Mouse (Mus musculus) liver, embryonic 11.5 days (tissue): ENCODE results near the gene Fkbp8. TPM values are rescaled to one million over a fixed set of nuclear protein-coding genes. Genes with fewer than 3 reads are reported as not detected.

Experiments used
- ATAC-seq: fragments of 200-750 bp; cut with Nextera tagmentation; replicated peaks from 2 replicates; pipeline ENCODE4 v1.8.0; 2017; ENCODE audit warnings: moderate number of reproducible peaks, mild to moderate bottlenecking, moderate TSS enrichment, moderate library complexity; ENCODE audit not compliant: low FRiP score
- DNase-seq: peaks from one replicate; pipeline ENCODE4 v3.0.0-alpha.2; 2017; ENCODE audit warnings: low spot score
- H3K27ac ChIP-seq: fragments of 300-500 bp; sonication (generic); 2 replicates; pipeline ENCODE4 v1.5.1; 2014; ENCODE audit warnings: mild to moderate bottlenecking, low read depth, low read length, control low read depth
- H3K27me3 ChIP-seq: fragments of 300-500 bp; sonication (generic); replicated peaks from 2 replicates; pipeline ENCODE4 v1.6.1; 2014; ENCODE audit warnings: low read length, mixed read lengths; ENCODE audit not compliant: control insufficient read depth, insufficient read depth
- H3K36me3 ChIP-seq: fragments of 300-500 bp; sonication (generic); 2 replicates; pipeline ENCODE4 v1.6.1; 2014; ENCODE audit warnings: mild to moderate bottlenecking, low read length, moderate library complexity, mixed read lengths; ENCODE audit not compliant: control insufficient read depth, insufficient read depth
- H3K4me1 ChIP-seq: fragments of 300-500 bp; sonication (generic); replicated peaks from 2 replicates; pipeline ENCODE4 v1.6.1; 2014; ENCODE audit warnings: low read length, mixed read lengths; ENCODE audit not compliant: control insufficient read depth, insufficient read depth
- H3K4me2 ChIP-seq: fragments of 300-500 bp; sonication (generic); 2 replicates; pipeline ENCODE4 v1.6.1; 2014; ENCODE audit warnings: mild to moderate bottlenecking, control low read depth, moderate library complexity
- H3K4me3 ChIP-seq: fragments of 300-500 bp; sonication (generic); 2 replicates; pipeline ENCODE4 v1.5.1; 2014; ENCODE audit warnings: low read depth, low read length, control low read depth
- H3K9ac ChIP-seq: fragments of 300-500 bp; sonication (generic); 2 replicates; pipeline ENCODE4 v1.6.1; 2014; ENCODE audit warnings: low read depth, low read length, control low read depth
- H3K9me3 ChIP-seq: fragments of 300-500 bp; sonication (generic); 2 replicates; pipeline ENCODE4 v1.6.1; 2016; ENCODE audit warnings: low read length, inconsistent platforms, mixed read lengths; ENCODE audit not compliant: control insufficient read depth
- WGBS: fragments of 180-500 bp; shearing (Covaris S2); extraction: QIAGEN DNeasy Blood & Tissue Kit; methylation state at CpG from one replicate; pipeline ENCODE4 v1.1.7; 2014; 5-methylcytosine and 5-hydroxymethylcytosine counted together
- polyA plus RNA-seq: library from polyadenylated mRNA; unstranded; fragments of >200 nt; fragmentation: Nextera tagmentation; extraction: Ambion mirVana; gene quantifications from 2 replicates; pipeline ENCODE4 v1.2.1, GENCODE M21; 2014

The Fkbp8 gene
- polyA plus RNA-seq, 1 experiment from 2014 or later: 285 TPM

DNA sequence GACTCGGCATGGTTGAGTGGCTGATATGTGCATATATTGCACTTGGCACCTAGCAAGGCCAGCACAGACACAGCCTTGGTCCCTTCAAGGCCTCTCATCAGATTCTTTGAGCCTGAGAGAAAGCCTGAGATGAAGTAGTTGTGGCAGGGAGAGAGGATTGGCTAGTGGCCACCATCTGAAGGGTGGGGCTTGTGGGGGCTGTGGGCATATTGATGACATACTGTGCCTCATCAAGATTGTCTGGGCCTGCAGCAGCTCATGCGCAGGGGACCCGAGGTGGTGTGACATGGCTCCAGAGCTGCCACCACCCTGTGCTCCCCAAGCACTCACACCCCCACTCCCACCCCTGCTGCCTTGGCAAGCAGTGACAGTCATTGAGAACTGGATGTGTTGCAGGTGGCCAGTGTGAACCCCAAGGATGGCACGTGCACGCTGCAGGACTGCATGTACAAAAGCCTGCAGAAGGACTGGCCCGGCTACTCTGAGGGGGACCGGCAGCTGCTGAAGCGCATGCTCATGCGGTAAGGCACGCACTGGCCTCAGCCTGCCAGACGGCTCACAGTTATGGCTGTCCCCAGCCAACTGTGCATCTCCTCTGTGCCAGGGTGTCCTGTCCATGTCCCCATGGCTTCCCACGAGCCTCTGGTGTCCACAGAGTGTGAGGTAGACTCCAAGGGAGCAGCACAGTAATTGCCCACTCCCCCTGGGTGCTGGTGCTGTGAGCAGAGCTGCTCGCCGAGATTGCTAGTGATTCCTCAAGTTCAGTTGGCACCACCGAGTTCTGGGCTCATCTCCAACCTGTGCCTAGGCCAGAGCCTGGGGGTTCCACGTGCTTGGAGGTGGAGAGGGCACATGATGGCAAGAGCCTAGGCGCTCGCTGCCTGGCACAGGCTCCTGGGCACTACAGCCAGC is 56.2 kb downstream of the Fkbp8 start:
- 87% methylated on average over 18 of the region's 18 CpGs for WGBS
- Histone ChIP-seq H3K36me3 (peaks cover 25% of the 10 kb centered on the region), H3K9ac (no peak overlapping the region), H3K4me2 (no peak overlapping the region), H3K4me3 (no peak overlapping the region), H3K4me1 (no peaks in the 10 kb centered on the region), H3K27ac (no peak overlapping the region), H3K9me3 (no peaks in the 10 kb centered on the region), H3K27me3 (no peaks in the 10 kb centered on the region)
- ATAC-seq (no peak), DNase-seq (no peak)

GRCm38 (mm10) chr8:70584606-70585257 is 57.2 kb downstream of the Fkbp8 start:
- no peaks in the 10 kb centered on the region for H3K9me3 ChIP-seq
- H3K4me3 ChIP-seq: no peak overlapping the region
- H3K9ac ChIP-seq: no peak overlapping the region
- no peak overlapping the region for H3K27ac ChIP-seq
- 90% methylated on average over 9 of the region's 9 CpGs for WGBS
- H3K4me2 ChIP-seq: no peak overlapping the region
- ATAC-seq (no peak), DNase-seq (no peak)
- H3K27me3 ChIP-seq: no peaks in the 10 kb centered on the region
- H3K4me1 ChIP-seq: no peaks in the 10 kb centered on the region
- H3K36me3 ChIP-seq: peaks cover 29% of the 10 kb centered on the region

Other genes starting within 250 kb of the Fkbp8 start
- 33.9 and 37.9 TPM in 2 replicates for gene Homer3, start 244.9 kb upstream of the Fkbp8 start, polyA plus RNA-seq
- 56.5 and 59.1 TPM in 2 replicates for gene Ddx49, start 225.2 kb upstream of the Fkbp8 start, polyA plus RNA-seq
- gene Cope, start 225.2 kb upstream of the Fkbp8 start, polyA plus RNA-seq: 281 and 298 TPM in 2 replicates
- gene Cers1, start 211.9 kb upstream of the Fkbp8 start, polyA plus RNA-seq: 1.1 and 1.2 TPM in 2 replicates
- gene Gdf1, start 197.9 kb upstream of the Fkbp8 start, polyA plus RNA-seq: 1.6 and 2.6 TPM in 2 replicates
- gene Upf1, start 174.4 kb upstream of the Fkbp8 start, polyA plus RNA-seq: 21.1 and 23.7 TPM in 2 replicates
- 0.43 and 0.48 TPM in 2 replicates for gene Comp, start 154.2 kb upstream of the Fkbp8 start, polyA plus RNA-seq
- gene Crtc1, start 88.1 kb upstream of the Fkbp8 start, polyA plus RNA-seq: 11.3 and 13.1 TPM in 2 replicates
- 13.0 and 16.8 TPM in 2 replicates for gene Klhl26, start 50.8 kb upstream of the Fkbp8 start, polyA plus RNA-seq
- 0.87 and 1.1 TPM in 2 replicates for gene Tmem59l, start 40.4 kb upstream of the Fkbp8 start, polyA plus RNA-seq
- gene Crlf1, start 34.6 kb upstream of the Fkbp8 start, polyA plus RNA-seq: 3.8 and 5.4 TPM in 2 replicates
- 113 and 120 TPM in 2 replicates for gene Rex1bd, start 21.0 kb upstream of the Fkbp8 start, polyA plus RNA-seq
- 1,024 and 1,077 TPM in 2 replicates for gene Uba52, start 16.9 kb upstream of the Fkbp8 start, polyA plus RNA-seq
- 68.8 and 75.2 TPM in 2 replicates for gene Kxd1, start 232 bp downstream of the Fkbp8 start, polyA plus RNA-seq
- gene Ell, start 11.7 kb downstream of the Fkbp8 start, polyA plus RNA-seq: 20.3 and 20.7 TPM in 2 replicates
- gene Isyna1, start 66.6 kb downstream of the Fkbp8 start, polyA plus RNA-seq: 177 and 188 TPM in 2 replicates
- 144 and 173 TPM in 2 replicates for gene Ssbp4, start 81.1 kb downstream of the Fkbp8 start, polyA plus RNA-seq
- 4.5 and 5.3 TPM in 2 replicates for gene Lrrc25, start 88.4 kb downstream of the Fkbp8 start, polyA plus RNA-seq
- gene Gdf15, start 104.7 kb downstream of the Fkbp8 start, polyA plus RNA-seq: 4.2 and 4.9 TPM in 2 replicates
- gene Pgpep1, start 132.7 kb downstream of the Fkbp8 start, polyA plus RNA-seq: 33.7 and 34.6 TPM in 2 replicates
- 342 and 357 TPM in 2 replicates for gene Lsm4, start 145.5 kb downstream of the Fkbp8 start, polyA plus RNA-seq
- 43.0 and 47.2 TPM in 2 replicates for gene Jund, start 171.2 kb downstream of the Fkbp8 start, polyA plus RNA-seq
- not detected in 2 replicates for gene Iqcn, start 175.7 kb downstream of the Fkbp8 start, polyA plus RNA-seq
- gene Gm3336, start 190.8 kb downstream of the Fkbp8 start, polyA plus RNA-seq: 0.15 TPM in 1 of 2 replicates, not detected in the other
- 0.83 and 1.3 TPM in 2 replicates for gene Pde4c, start 196.0 kb downstream of the Fkbp8 start, polyA plus RNA-seq
- gene Rab3a, start 227.0 kb downstream of the Fkbp8 start, polyA plus RNA-seq: 6.3 and 6.9 TPM in 2 replicates
- 67.7 and 76.4 TPM in 2 replicates for gene Mpv17l2, start 233.2 kb downstream of the Fkbp8 start, polyA plus RNA-seq
- gene Pik3r2, start 249.0 kb downstream of the Fkbp8 start, polyA plus RNA-seq: 41.5 and 44.6 TPM in 2 replicates